Mouse (Mus musculus): ENCODE measurements around the gene Ikzf4. TPM values are rescaled to one million over a fixed set of nuclear protein-coding genes. Genes with fewer than 3 reads are reported as not detected.
A peak's percentile ranks its signal among the peaks of the same experiment; 100 is the strongest.

Gene Ikzf4
- total RNA-seq (2021), result 0.74 and 2.0 TPM in 2 replicates
- long read RNA-seq, experiment 1, result 0 reads
- long read RNA-seq, experiment 2, result 0 reads

GRCm38 (mm10) chr10:128645111-128646011 is at the start of gene Ikzf4:
Gene Ikzf4, minus strand, starts transcription at chr10:128645991.
- DNase-seq, result peak; percentile 48

- DNase-seq, result no peak
These were observed 49.7 kb upstream of the Ikzf4 start for GRCm38 (mm10) chr10:128695411-128695991.

GRCm38 (mm10) chr10:128674469-128675008 is 28.7 kb upstream of the Ikzf4 start:
- peak; percentile 38 for DNase-seq

- DNase-seq, result peak; percentile 86
These were observed 28.1 kb upstream of the Ikzf4 start, which contains the start of gene Suox for GRCm38 (mm10) chr10:128673763-128674468. Gene Suox, minus strand, starts transcription at chr10:128674073.

- DNase-seq, result no peak
These were observed 25.4 kb upstream of the Ikzf4 start for GRCm38 (mm10) chr10:128671148-128671547.

- peak; percentile 77 for DNase-seq
These were observed 23.2 kb upstream of the Ikzf4 start for GRCm38 (mm10) chr10:128668790-128669672.

- DNase-seq, result no peak
These were observed 20.0 kb upstream of the Ikzf4 start for GRCm38 (mm10) chr10:128665806-128666205.

- no peak for DNase-seq
These were observed 19.5 kb upstream of the Ikzf4 start for GRCm38 (mm10) chr10:128665307-128665706.

- no peak for DNase-seq
These were observed 19.0 kb upstream of the Ikzf4 start for GRCm38 (mm10) chr10:128664808-128665207.

GRCm38 (mm10) chr10:128663441-128664220 is 17.8 kb upstream of the Ikzf4 start:
- no peak for DNase-seq

- DNase-seq, result no peak
These were observed 16.7 kb upstream of the Ikzf4 start for GRCm38 (mm10) chr10:128662465-128662864.

- DNase-seq, result no peak
These were observed 13.7 kb upstream of the Ikzf4 start for GRCm38 (mm10) chr10:128659490-128659889.

- no peak for DNase-seq
These were observed 12.1 kb upstream of the Ikzf4 start for GRCm38 (mm10) chr10:128657844-128658243.

- DNase-seq, result no peak
These were observed 10.9 kb upstream of the Ikzf4 start for GRCm38 (mm10) chr10:128656731-128657130.

- DNase-seq, result no peak
These were observed 9.5 kb upstream of the Ikzf4 start for GRCm38 (mm10) chr10:128655254-128655653.

- no peak for DNase-seq
These were observed 8.1 kb upstream of the Ikzf4 start for GRCm38 (mm10) chr10:128653866-128654265.

GRCm38 (mm10) chr10:128646139-128647089 is 623 bp upstream of the Ikzf4 start:
- DNase-seq, result peak; percentile 43

GRCm38 (mm10) chr10:128642749-128643148 is 3.0 kb downstream of the Ikzf4 start:
- no peak for DNase-seq

GRCm38 (mm10) chr10:128641871-128642270 is 3.9 kb downstream of the Ikzf4 start:
- DNase-seq, result peak; percentile 20

Measured in adrenal gland, postnatal 14 days (tissue).